Mouse (Mus musculus) v-Abl transformed pro-B cells (cell line): ENCODE data around the gene Esx1.

Experiments used
- in situ Hi-C, 2 experiments: fragments of 400-800 bp; cut with MboI; formaldehyde crosslinking; loops; one replicate each; pipeline ENCODE4 v1.15.1; 2025; ENCODE audit not compliant: unreplicated experiment in 2 of 2

Esx1 gene

GRCm38 (mm10) chrX:137121718-137122117 is at the start of gene Esx1:
Gene Esx1, minus strand, starts transcription at chrX:137122083.
- in situ Hi-C loops, result no loop called here

- in situ Hi-C loops, result no loop called here
Measured at GRCm38 (mm10) chrX:137170021-137170420, 48.1 kb upstream of the Esx1 start.

DNA sequence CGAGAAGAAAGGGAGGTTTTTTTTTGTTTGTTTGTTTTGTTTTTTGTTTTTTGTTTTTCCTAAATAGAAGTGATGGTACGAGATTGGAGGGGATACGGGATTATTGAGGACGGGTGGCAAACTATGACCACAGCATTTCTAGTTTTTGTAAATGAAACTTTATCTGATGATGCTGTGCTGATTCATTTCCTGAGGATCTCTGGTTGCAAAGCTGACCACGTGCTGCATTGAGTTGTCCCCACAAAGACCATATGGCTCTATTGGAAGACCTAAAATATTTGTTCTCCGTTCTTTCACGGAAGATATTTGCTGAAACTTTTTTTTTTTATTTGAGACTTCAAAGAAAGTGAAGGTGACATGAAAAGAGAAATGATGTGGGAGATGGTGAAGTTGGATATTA is 45.8 kb upstream of the Esx1 start:
- in situ Hi-C loops, result no loop called here

- in situ Hi-C loops, result no loop called here
Measured at GRCm38 (mm10) chrX:137165621-137166020, 43.7 kb upstream of the Esx1 start.

- in situ Hi-C loops, result no loop called here
Measured at GRCm38 (mm10) chrX:137162700-137163099, 40.8 kb upstream of the Esx1 start.

DNA sequence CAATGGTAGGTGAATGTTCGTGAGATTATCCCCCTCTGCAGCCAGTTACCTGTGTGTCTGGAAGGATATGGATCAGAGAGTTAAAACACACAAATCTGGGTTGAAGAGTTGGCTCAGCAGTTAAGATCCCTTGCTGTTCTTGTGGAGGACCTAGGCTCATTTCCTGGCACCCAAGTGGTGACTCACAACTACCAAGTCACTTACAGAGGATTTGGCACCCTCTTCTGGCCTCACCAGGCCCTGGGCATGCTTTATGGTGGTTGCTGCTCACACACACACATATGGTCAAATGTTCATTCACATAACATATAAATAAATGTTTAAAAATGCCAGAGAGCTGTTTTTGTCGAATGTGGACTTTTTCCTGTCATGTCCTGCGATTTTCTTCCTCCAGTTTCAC is 39.1 kb upstream of the Esx1 start:
- in situ Hi-C loops, result no loop called here

DNA sequence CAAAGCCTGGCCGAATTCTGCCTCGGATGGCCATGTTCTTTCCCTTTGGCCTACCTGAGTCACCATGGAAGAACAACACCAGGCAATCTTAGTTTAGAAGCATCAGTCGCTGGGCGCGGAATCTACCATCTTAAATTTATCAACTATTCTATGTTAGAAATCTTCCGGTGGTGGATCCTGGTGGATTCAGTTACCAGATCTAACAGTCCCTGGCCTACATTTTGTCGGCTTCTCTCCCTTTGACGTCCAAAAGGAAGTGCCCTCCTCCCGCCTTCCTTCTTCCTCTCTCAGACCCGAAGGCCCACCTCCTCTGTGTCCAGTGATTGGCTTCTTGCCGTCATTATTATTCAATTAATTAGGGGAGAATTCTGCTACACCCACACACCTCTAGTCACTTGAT is 27.2 kb upstream of the Esx1 start:
- in situ Hi-C loops, result loop anchor here (5.0 to 25.0 kb wide), 6 partner anchors 244 to 562 kb away; partner anchors contain the start of genes Morf4l2 (in 1 of the 2) and Tceal3 (in 1 of the 2)

- in situ Hi-C loops, result loop anchor here (5.0 to 25.0 kb wide), 6 partner anchors 240 to 557 kb away; partner anchors contain the start of genes Morf4l2 (in 1 of the 2) and Tceal3 (in 1 of the 2)
Measured at GRCm38 (mm10) chrX:137144674-137145073, 22.8 kb upstream of the Esx1 start.

DNA sequence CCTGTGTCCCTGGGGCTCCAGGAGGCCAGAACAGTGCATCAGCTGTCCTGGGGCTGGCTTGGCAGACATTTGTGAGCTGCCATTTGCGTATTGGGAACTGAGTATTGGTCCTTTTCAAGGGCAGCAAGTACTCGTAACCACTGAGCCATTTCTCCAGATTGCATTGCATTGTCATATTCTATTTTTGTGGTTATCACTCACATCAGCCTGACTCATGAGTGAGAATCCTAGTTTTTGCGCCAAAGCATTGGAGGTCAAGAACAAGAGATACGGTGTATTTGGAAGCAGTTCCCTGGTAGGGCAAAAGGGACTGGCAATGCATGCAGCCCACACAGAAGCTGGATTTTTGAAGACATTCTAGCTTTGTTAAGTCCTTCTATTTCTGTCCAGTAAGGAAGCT is 21.8 kb upstream of the Esx1 start:
- in situ Hi-C loops, result loop anchor here (10.0 to 25.0 kb wide), 5 partner anchors 239 to 556 kb away; partner anchors contain the start of genes Morf4l2 (in 1 of the 2) and Tceal3 (in 1 of the 2)

DNA sequence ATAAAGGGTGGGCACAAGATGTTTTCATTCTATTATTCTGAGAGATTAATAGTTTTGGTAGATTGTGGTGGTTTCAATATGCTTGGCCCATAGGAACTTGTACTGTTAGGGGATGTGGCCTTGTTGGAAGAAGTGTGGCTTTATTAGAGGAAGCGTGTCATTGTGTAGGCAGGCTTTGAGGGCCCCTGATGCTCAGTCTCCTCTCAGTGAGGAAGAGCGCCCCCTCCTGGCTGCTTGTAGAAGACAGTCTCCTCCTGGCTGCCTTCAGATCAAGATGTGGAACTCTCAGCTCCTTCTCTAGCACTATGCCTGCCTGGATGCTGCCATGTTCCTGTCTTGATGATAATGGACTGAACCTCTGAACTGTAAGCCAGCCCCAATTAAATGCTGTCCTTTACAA is 20.7 kb upstream of the Esx1 start:
- in situ Hi-C loops, result loop anchor here (10.0 to 25.0 kb wide), 5 partner anchors 238 to 555 kb away; partner anchors contain the start of genes Morf4l2 (in 1 of the 2) and Tceal3 (in 1 of the 2)

GRCm38 (mm10) chrX:137141669-137142068 is 19.8 kb upstream of the Esx1 start:
- in situ Hi-C loops, result loop anchor here (10.0 to 25.0 kb wide), 5 partner anchors 237 to 554 kb away; partner anchors contain the start of genes Morf4l2 (in 1 of the 2) and Tceal3 (in 1 of the 2)

- in situ Hi-C loops, result loop anchor here in 1 of 2 experiments (25.0 kb wide), 1 partner anchor 540 kb away; the partner anchor contains the start of gene Tceal3
Measured at GRCm38 (mm10) chrX:137127542-137127941, 5.7 kb upstream of the Esx1 start.

DNA sequence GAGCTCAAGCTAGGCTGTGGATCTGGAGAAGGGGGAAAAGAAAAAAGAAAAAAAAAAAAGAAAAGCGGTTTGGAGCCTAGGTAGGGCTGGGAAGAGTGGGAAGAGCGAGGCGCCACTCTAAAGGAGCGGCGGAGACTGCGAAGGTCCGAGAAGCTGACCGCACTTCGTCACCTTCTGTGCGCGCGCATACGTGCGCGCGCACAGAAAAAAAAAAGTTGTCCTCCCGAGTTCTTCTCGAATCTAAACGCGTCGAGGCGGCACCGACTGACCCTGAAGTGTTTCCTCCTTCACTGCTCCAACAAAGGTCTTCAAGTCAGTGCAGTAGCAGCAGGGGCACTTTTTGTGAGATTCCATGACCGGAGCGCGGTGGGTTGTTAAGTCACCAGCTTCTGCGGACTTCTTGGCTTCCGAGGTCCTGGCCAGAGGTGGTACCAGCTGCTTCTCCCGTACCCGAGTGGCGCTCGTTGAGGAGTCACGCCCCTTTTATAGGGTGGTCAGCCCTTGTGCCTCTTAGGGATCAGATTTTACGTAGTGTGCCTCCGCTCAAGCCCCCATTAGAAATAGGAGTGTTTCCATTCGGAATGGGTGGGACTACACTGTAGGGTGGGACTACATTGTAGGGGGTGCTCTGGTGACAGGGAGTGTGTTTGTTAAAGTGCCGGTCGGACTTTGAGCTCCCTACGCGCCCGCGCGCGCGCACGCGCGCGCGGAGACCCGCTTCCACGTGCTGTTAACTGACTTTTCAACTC is 2.0 kb downstream of the Esx1 start:
- in situ Hi-C loops, result no loop called here

DNA sequence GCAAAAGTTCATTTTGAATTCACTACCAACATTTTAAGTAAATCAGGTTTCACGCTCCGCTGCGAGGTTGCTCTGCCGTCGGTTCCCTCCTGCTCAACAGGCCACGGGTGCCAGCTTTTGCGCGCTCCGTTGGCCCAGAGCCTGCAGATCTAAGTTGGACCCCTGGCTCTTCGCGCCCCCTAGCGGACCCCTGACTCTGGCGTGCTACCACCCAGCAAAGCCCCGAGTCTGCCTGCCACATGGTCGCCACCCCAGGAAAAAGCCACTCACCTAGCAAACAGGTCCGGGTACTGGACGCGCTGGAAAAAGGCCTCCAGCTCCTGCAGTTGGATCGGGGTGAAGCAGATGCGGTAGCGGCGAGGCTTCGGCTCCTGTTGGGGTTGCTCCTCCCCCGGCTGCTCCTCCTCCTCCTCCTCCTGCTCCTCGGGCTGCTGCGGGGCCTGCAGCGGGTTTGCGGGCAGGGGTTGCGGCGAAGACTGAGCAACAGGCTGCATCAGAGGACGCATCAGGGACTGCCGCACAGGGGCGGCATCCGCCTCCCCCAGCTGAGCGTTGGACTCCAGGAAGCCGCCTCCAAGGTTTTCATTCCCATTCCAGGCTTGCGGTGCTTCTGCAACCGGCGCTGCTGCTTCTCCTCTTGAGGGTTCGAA is 3.7 kb downstream of the Esx1 start:
- in situ Hi-C loops, result no loop called here

DNA sequence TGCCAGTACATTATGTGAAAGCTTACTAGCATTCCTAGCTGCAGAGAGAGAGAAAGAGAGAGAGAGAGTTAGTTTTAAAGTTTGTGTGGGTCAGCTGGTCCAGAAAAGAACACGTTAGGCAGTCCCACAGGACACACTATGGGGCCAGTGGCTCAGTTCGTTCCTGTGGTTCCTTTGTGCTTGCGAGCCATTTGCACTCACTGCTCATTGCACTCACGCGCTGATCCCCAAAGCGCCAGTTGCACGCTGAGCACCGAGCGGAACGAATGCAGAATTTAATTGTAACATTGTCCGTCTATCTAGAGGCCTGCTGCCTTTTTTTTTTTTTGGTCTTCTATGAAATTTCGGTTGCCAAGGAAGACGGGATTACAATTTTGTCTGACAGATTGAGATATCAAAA is 15.4 kb downstream of the Esx1 start:
- in situ Hi-C loops, result no loop called here

DNA sequence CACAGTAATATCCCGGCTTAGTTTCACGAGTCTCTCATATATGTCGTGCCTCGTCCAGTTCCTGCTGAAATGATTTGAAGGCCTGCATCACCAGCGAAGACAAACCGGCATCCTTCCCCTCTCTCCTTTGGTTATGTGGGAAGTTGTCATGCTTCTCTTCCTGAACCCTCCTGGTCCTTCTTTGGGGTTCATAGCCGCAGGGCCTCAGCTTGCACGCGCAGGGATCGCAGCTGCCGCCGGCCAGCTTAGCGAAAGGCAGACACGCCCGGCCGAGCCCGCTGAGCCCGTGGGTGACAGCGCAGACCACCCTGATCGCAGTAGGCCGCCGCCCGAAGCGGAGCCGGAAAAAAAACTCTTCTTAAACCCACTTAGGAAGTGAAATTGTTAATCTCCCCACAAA is 17.4 kb downstream of the Esx1 start:
- in situ Hi-C loops, result no loop called here
